8 mouse cellular contexts compared by ENCODE assay signal in the genomic region with DNA sequence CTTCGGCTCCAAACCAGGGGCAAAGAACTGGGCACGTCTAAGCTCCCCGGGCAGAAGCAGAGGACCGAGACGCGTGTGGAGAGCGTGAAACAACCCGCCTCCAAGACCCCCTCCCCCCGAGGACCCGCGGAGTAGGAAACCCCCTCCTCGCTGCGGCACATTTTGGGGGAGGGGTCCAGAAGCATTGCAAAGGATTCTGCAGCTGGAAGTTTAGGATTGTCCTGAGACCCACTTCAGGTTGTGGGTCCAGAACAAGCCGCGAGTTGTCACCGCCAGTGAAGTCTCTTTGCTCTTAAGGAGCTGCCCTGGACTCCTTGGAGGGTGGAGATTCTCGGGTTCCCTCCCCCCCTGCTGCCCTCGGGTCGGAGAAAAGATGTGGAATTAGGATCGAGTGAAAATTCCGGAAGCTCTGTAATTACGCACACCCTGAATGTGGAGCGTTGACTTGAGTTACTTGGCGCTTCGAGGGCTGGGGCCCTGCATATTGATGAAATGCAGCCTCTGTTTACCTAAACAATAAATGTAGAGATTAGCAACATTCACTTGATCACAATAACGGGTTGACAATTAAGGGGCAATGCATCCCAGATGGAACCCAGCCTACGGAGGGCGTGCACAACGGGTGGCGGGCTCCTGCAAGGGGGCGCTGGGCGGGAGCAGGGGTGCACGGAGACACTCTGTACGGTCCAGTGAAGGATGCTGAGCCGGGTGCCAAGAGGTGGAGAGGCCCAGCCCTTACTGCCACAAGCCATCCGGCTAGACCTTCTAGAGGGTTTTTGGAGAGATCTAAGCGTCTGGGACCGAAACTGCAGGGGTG. TPM values are rescaled to one million over a fixed set of nuclear protein-coding genes. Genes with fewer than 3 reads are reported as not detected.
DNase-seq lines count a peak whose midpoint lies in the region; ATAC-seq lines count a peak whose summit lies in the region.

No protein-coding gene starts in this region.

- DNase-seq in kidney, adult 18-20 months, result no peak
- peak; percentile 62 for DNase-seq in embryonic facial prominence, embryonic 14.5 days (ENCODE audit: low spot score)
- DNase-seq in intestine, embryonic 14.5 days (ENCODE audit: low spot score), result peak; percentile 79
- DNase-seq in neural tube, embryonic 11.5 days (ENCODE audit: low spot score), result peak; percentile 54
- no peak for DNase-seq in layer of hippocampus, adult 18-20 months (ENCODE audit: low spot score in 2 of 2)
- no peak for DNase-seq in cerebellum, adult 11-12 months
- no peak for DNase-seq in layer of hippocampus, postnatal 10 days (ENCODE audit: low spot score in 2 of 2)

- under 1% methylated on average over 38 of the region's 38 CpGs for WGBS in kidney, embryonic 14.5 days
- WGBS in embryonic facial prominence, embryonic 14.5 days, result 2% methylated on average over 38 of the region's 38 CpGs
- 1% methylated on average over 38 of the region's 38 CpGs for WGBS in intestine, embryonic 14.5 days
- 1% methylated on average over 38 of the region's 38 CpGs for WGBS in neural tube, embryonic 11.5 days

- peak overlapping the region; percentile 82 for H3K4me2 ChIP-seq in kidney, embryonic 14.5 days (replicated peaks; ENCODE audit: low read depth, low read length)
- H3K4me2 ChIP-seq in embryonic facial prominence, embryonic 14.5 days (ENCODE audit: low read depth, low read length), result peak overlapping the region; percentile 80
- peak overlapping the region; percentile 77 for H3K4me2 ChIP-seq in intestine, embryonic 14.5 days (ENCODE audit: low read length)
- H3K4me2 ChIP-seq in neural tube, embryonic 11.5 days (ENCODE audit: low read depth), result peak overlapping the region; percentile 39

- no peaks in the 10 kb centered on the region for H3K36me3 ChIP-seq in kidney, embryonic 14.5 days (ENCODE audit: control insufficient read depth, insufficient read depth, low read length)
- no peaks in the 10 kb centered on the region for H3K36me3 ChIP-seq in embryonic facial prominence, embryonic 14.5 days (ENCODE audit: control insufficient read depth, insufficient read depth, low read length)
- no peaks in the 10 kb centered on the region for H3K36me3 ChIP-seq in intestine, embryonic 14.5 days (ENCODE audit: control insufficient read depth, insufficient read depth, low read length)
- no peaks in the 10 kb centered on the region for H3K36me3 ChIP-seq in neural tube, embryonic 11.5 days (ENCODE audit: control insufficient read depth, insufficient read depth, low read length)

- peaks cover 67% of the 10 kb centered on the region for H3K27me3 ChIP-seq in kidney, embryonic 14.5 days (ENCODE audit: control insufficient read depth, insufficient read depth, low read length)
- peaks cover 54% of the 10 kb centered on the region for H3K27me3 ChIP-seq in embryonic facial prominence, embryonic 14.5 days (replicated peaks; ENCODE audit: control insufficient read depth, insufficient read depth, low read length)
- H3K27me3 ChIP-seq in intestine, embryonic 14.5 days (replicated peaks; ENCODE audit: control insufficient read depth, insufficient read depth, low read length), result peaks cover 71% of the 10 kb centered on the region
- peaks cover 67% of the 10 kb centered on the region for H3K27me3 ChIP-seq in neural tube, embryonic 11.5 days (ENCODE audit: control insufficient read depth, insufficient read depth, low read length)

- peak; percentile 50; the same call in 1 of the 2 replicates for ATAC-seq in kidney, embryonic 14.5 days (ENCODE audit: low FRiP score, low TSS enrichment)
- ATAC-seq in embryonic facial prominence, embryonic 14.5 days (ENCODE audit: low read depth), result peak; percentile 67; the same call in 1 of the 2 replicates
- ATAC-seq in intestine, embryonic 14.5 days (replicated peaks; ENCODE audit: low FRiP score, low TSS enrichment, low read depth), result 0 out of 2 replicates have a peak, but pooled peaks have one; percentile 50
- ATAC-seq in neural tube, embryonic 11.5 days (ENCODE audit: insufficient read depth, low FRiP score, low TSS enrichment), result no peak

- H3K4me1 ChIP-seq in kidney, embryonic 14.5 days (ENCODE audit: control insufficient read depth, insufficient read depth, low read length), result peaks cover 5% of the 10 kb centered on the region; the same call in 1 of the 2 replicates
- peaks cover 13% of the 10 kb centered on the region for H3K4me1 ChIP-seq in embryonic facial prominence, embryonic 14.5 days (ENCODE audit: control insufficient read depth, insufficient read depth, low read length)
- H3K4me1 ChIP-seq in intestine, embryonic 14.5 days (replicated peaks; ENCODE audit: control insufficient read depth, insufficient read depth, low read length), result peaks cover 16% of the 10 kb centered on the region
- peaks cover 5% of the 10 kb centered on the region; the same call in 1 of the 2 replicates for H3K4me1 ChIP-seq in neural tube, embryonic 11.5 days (ENCODE audit: control insufficient read depth, insufficient read depth, low read length)

- H3K4me3 ChIP-seq in kidney, embryonic 14.5 days (ENCODE audit: low read length), result peak overlapping the region; percentile 48
- H3K4me3 ChIP-seq in embryonic facial prominence, embryonic 14.5 days (ENCODE audit: low read depth, low read length), result peak overlapping the region; percentile 47
- H3K4me3 ChIP-seq in intestine, embryonic 14.5 days (ENCODE audit: low read depth, low read length), result peak overlapping the region; percentile 34
- peak overlapping the region; percentile 20 for H3K4me3 ChIP-seq in neural tube, embryonic 11.5 days (ENCODE audit: low read depth, low read length)

- H3K9ac ChIP-seq in kidney, embryonic 14.5 days (ENCODE audit: low read depth, low read length), result peak overlapping the region; percentile 4; the same call in 1 of the 2 replicates
- H3K9ac ChIP-seq in embryonic facial prominence, embryonic 14.5 days (ENCODE audit: low read depth, low read length), result peak overlapping the region; percentile 60
- peak overlapping the region; percentile 22; the same call in 1 of the 2 replicates for H3K9ac ChIP-seq in intestine, embryonic 14.5 days (ENCODE audit: low read length)
- H3K9ac ChIP-seq in neural tube, embryonic 11.5 days (ENCODE audit: low read length), result no peak overlapping the region

- no peak overlapping the region for H3K27ac ChIP-seq in kidney, embryonic 14.5 days (ENCODE audit: low read depth, low read length)
- no peak overlapping the region; the same call in 1 of the 2 replicates for H3K27ac ChIP-seq in embryonic facial prominence, embryonic 14.5 days (replicated peaks; ENCODE audit: low read depth, low read length)
- H3K27ac ChIP-seq in intestine, embryonic 14.5 days (ENCODE audit: low read depth), result no peak overlapping the region
- H3K27ac ChIP-seq in neural tube, embryonic 11.5 days (ENCODE audit: low read depth, low read length), result no peak overlapping the region

- no peaks in the 10 kb centered on the region; the same call in 1 of the 2 replicates for H3K9me3 ChIP-seq in kidney, embryonic 14.5 days (ENCODE audit: control insufficient read depth, low read length)
- no peaks in the 10 kb centered on the region for H3K9me3 ChIP-seq in embryonic facial prominence, embryonic 14.5 days (ENCODE audit: control insufficient read depth, low read length)
- H3K9me3 ChIP-seq in intestine, embryonic 14.5 days (ENCODE audit: control insufficient read depth, low read length), result 0 out of 2 replicates have a peak, but pooled peaks cover 3% of the 10 kb centered on the region
- H3K9me3 ChIP-seq in neural tube, embryonic 11.5 days (ENCODE audit: control insufficient read depth, low read length), result no peaks in the 10 kb centered on the region

RNA-seq across cellular contexts. Expression of a gene that starts 7.7 kb away (rescaled TPM):
- 0.11 and 0.19 TPM in 2 replicates for polyA plus RNA-seq in kidney, embryonic 14.5 days (2014; fragmentation: Nextera tagmentation; extraction: Ambion mirVana)
- 1.2 and 1.5 TPM in 2 replicates for polyA plus RNA-seq in embryonic facial prominence, embryonic 14.5 days (2014; fragmentation: Nextera tagmentation; extraction: Ambion mirVana)
- polyA plus RNA-seq in intestine, embryonic 14.5 days (2014; fragmentation: Nextera tagmentation; extraction: Ambion mirVana), result not detected in 2 replicates
- 1.8 and 2.0 TPM in 2 replicates for polyA plus RNA-seq in neural tube, embryonic 11.5 days (2014; fragmentation: Nextera tagmentation; extraction: Ambion mirVana)
- 1 to 10 TPM; 3.7 to 4.3 TPM for total RNA-seq in layer of hippocampus, adult 18-20 months (2021)
- 1 to 10 TPM; 4.7 to 5.1 TPM for total RNA-seq in layer of hippocampus, postnatal 10 days (2021)

RNA-seq across cellular contexts. Expression of a gene that starts 45.3 kb away (rescaled TPM):
- 96.6 and 96.7 TPM in 2 replicates for polyA plus RNA-seq in kidney, embryonic 14.5 days (2014; fragmentation: Nextera tagmentation; extraction: Ambion mirVana)
- 90.7 and 98.7 TPM in 2 replicates for polyA plus RNA-seq in embryonic facial prominence, embryonic 14.5 days (2014; fragmentation: Nextera tagmentation; extraction: Ambion mirVana)
- 92.0 and 94.6 TPM in 2 replicates for polyA plus RNA-seq in intestine, embryonic 14.5 days (2014; fragmentation: Nextera tagmentation; extraction: Ambion mirVana)
- 93.3 and 98.5 TPM in 2 replicates for polyA plus RNA-seq in neural tube, embryonic 11.5 days (2014; fragmentation: Nextera tagmentation; extraction: Ambion mirVana)
- 100 to 1,000 TPM; 109 to 112 TPM for total RNA-seq in layer of hippocampus, adult 18-20 months (2021)
- total RNA-seq in layer of hippocampus, postnatal 10 days (2021), result 100 to 1,000 TPM; 108 to 123 TPM

RNA-seq across cellular contexts. Expression of a gene that starts 48.4 kb away (rescaled TPM):
- polyA plus RNA-seq in kidney, embryonic 14.5 days (2014; fragmentation: Nextera tagmentation; extraction: Ambion mirVana), result 9.8 and 14.5 TPM in 2 replicates
- 12.7 and 14.2 TPM in 2 replicates for polyA plus RNA-seq in embryonic facial prominence, embryonic 14.5 days (2014; fragmentation: Nextera tagmentation; extraction: Ambion mirVana)
- polyA plus RNA-seq in intestine, embryonic 14.5 days (2014; fragmentation: Nextera tagmentation; extraction: Ambion mirVana), result 12.2 and 12.6 TPM in 2 replicates
- polyA plus RNA-seq in neural tube, embryonic 11.5 days (2014; fragmentation: Nextera tagmentation; extraction: Ambion mirVana), result 12.4 and 14.5 TPM in 2 replicates
- 10 to 100 TPM; 22.6 to 22.9 TPM for total RNA-seq in layer of hippocampus, adult 18-20 months (2021)
- 10 to 100 TPM; 12.1 to 12.6 TPM for total RNA-seq in layer of hippocampus, postnatal 10 days (2021)

RNA-seq across cellular contexts. Expression of a gene that starts 48.5 kb away (rescaled TPM):
- polyA plus RNA-seq in kidney, embryonic 14.5 days (2014; fragmentation: Nextera tagmentation; extraction: Ambion mirVana), result 24.1 and 31.8 TPM in 2 replicates
- polyA plus RNA-seq in embryonic facial prominence, embryonic 14.5 days (2014; fragmentation: Nextera tagmentation; extraction: Ambion mirVana), result 23.8 and 25.5 TPM in 2 replicates
- 22.3 and 24.5 TPM in 2 replicates for polyA plus RNA-seq in intestine, embryonic 14.5 days (2014; fragmentation: Nextera tagmentation; extraction: Ambion mirVana)
- polyA plus RNA-seq in neural tube, embryonic 11.5 days (2014; fragmentation: Nextera tagmentation; extraction: Ambion mirVana), result 21.0 and 23.0 TPM in 2 replicates
- 10 to 100 TPM; 31.0 to 31.4 TPM for total RNA-seq in layer of hippocampus, adult 18-20 months (2021)
- 10 to 100 TPM; 22.8 to 26.7 TPM for total RNA-seq in layer of hippocampus, postnatal 10 days (2021)

Comparison
In these comparisons a context has a peak if more than half of its experiments do, and no peak if none do; other contexts are left out.
1. DNase-seq: peak in embryonic facial prominence, embryonic 14.5 days (single experiment), intestine, embryonic 14.5 days (single experiment) and neural tube, embryonic 11.5 days (single experiment); none in kidney, adult 18-20 months (single experiment), layer of hippocampus, adult 18-20 months (0 of 2), cerebellum, adult 11-12 months (single experiment) and layer of hippocampus, postnatal 10 days (0 of 2).
2. Peak in every context shown above with its lines, with median percentiles within 50 percentile points of each other: H3K4me2 ChIP-seq and H3K4me3 ChIP-seq.